Mouse (Mus musculus): Measurements from ENCODE around the gene Chil5.

GRCm38 (mm10) chr3:106000707-106001375 is 31.8 kb downstream of the Chil5 start:
- TF ChIP-seq CTCF (IDR thresholded peaks at IDR 0.05; ENCODE audit: borderline replicate concordance, insufficient read depth, low read length) (no peak), POLR2A (IDR thresholded peaks at IDR 0.05; ENCODE audit: low read depth, low read length) (no peak)
